Mouse (Mus musculus): Measurements from ENCODE around the gene Pptc7. TPM values are rescaled to one million over a fixed set of nuclear protein-coding genes. Genes with fewer than 3 reads are reported as not detected.
A peak's percentile ranks its signal among the peaks of the same experiment; 100 is the strongest.
"Not testable (repeated sequence)": the region's sequence is repeated elsewhere in the genome, so short reads cannot be mapped to it uniquely, and the experiment has no call there.

The Pptc7 gene
- total RNA-seq, 2 experiments from 2014 or later: 18.8 to 22.0 TPM

DNA sequence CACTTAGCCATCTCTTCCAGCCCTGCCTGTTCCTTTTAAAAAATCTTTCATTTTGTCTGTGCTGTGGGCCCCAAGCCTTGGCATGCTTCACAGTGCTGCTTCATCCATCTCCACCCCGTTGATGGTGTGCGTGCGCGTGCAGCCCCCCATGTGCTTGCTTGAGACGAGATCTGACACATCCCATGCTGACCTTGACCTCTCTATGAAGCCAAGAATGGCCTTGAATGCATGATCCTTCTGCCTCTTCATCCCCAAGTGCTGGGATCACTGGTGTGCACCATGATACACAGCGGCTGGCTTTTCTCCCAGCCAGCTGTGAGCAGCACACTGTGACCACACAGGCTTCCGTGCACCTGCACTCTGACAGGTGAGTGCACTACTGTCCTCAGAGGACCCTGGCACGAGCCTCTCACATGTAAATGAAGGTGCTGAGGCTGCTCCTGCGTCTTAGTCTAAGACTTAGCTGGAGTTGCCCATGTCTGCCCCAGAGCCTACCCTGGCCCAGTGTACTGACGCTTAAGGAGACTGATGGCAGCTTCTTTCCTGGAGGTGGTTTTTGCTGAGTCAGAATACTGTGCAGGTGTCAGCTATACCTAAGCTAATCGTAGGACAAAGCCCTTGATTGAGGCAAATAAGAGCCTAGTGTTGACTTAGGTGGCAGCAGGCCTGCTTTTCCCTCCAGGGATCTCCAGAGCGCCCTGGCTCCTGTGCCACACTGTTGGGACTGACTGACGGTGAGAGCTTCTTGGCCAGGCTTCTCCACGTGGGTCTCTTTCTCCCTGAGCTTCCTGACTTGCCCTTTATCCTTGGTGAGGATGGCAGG lies 11.2 kb downstream of the Pptc7 start:
- no peak for ATAC-seq (ENCODE audit: poor library complexity, severe bottlenecking)

DNA sequence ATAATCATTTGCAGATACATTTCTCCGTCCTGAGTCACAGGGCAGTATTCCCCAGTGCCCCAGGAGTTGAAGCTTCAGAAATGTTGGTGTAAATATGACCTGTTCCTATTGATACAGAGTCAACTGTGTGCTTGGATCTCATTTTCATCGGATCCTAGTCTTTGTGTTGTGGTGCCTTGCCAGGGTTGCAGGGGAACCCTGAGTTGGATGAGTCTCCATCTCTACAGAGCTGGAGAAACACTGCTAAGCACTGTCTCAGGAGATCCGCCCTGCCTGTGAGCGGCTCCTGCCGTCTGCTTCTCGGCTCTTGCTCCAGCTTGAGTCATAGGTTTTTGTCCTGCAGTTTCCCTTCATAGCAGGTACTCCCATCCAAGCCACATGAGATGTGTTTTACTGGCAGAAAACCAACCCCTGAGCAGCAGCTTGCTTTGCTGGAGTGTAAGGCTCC lies 15.9 kb downstream of the Pptc7 start:
- ATAC-seq (ENCODE audit: poor library complexity, severe bottlenecking): no peak

DNA sequence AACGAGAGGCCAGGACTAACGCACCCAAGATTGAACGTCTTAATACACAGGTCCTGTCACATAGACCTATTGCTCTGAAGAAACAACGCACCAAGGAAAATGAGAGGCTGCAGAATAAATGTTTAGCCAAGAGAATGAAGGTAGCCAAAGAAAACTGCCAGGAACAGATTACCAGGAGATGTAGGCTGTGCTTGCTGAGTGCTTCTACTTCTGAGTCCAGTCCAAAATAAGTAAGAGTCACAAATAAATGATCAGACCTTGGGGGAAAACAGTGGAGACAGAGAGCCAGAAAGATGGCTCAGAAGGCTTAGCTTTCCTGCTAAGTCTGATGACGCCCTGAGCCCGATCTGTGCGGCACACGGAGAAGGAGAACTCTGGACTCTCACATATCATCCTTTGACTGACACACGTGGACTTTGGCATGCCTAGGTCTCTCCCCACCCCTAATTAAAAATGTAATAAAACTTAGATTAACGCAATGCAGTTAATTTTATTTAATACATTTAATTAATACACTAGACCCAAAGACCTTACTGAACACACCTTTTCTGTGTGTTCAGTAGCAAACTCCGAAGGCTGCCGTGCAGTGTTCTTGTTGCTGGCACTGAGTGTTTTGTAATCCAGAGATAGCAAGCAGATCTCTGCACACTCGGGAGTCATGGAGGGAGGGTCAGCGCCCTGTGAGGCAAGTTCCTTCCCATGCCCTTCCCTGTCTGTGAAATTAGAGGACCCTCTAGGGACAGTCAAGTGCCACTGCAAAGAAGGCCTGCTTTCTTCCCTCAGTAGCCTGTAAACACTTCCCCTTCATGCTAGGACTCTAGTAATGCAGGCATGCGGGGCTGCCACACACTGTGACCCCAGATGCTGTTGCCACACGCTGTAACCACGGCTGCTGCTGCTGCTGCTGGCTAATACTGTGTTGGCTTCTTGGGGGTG lies 18.9 kb downstream of the Pptc7 start:
- peak; percentile 91 for ATAC-seq (ENCODE audit: poor library complexity, severe bottlenecking)

DNA sequence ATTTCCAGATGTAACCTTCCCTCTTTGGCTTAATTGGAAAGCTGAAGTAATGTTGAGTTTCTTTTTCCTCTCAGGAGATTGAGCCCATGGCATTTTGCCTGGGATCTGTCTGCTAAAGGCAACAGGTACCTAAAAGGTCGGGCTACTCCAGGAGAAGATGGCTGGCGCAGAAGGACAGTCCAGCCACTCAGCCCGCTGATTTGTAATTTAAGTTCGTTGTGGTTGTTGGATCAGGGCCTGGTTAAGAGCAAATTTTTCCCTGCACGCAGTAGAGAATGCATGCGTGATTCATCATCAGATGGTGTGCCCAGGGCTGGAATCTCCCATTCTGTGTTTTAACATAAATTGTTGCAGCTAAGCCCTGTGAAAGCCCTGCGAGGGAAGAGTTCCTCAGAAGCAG lies 19.8 kb downstream of the Pptc7 start:
- ATAC-seq (ENCODE audit: poor library complexity, severe bottlenecking): no peak

DNA sequence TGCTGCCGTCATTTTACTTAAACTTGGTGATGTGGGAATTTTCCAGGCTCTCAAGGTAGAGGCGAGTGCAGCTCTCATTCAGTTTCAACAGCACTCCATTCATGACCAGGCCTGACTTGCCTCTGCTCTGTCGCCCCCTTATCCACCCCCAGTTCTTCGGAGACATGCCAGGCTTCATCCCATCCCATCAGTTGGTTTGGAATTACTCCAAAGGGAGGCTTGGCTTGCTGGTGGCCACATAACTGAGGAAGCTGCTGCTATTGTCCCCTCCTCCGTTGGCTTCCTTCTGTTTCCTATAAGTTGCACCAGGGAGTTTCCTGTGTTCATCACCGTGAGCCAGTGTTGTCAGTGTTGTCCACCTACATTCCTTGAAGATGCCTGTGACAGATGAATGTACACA lies 20.4 kb downstream of the Pptc7 start:
- no peak for ATAC-seq (ENCODE audit: poor library complexity, severe bottlenecking)

DNA sequence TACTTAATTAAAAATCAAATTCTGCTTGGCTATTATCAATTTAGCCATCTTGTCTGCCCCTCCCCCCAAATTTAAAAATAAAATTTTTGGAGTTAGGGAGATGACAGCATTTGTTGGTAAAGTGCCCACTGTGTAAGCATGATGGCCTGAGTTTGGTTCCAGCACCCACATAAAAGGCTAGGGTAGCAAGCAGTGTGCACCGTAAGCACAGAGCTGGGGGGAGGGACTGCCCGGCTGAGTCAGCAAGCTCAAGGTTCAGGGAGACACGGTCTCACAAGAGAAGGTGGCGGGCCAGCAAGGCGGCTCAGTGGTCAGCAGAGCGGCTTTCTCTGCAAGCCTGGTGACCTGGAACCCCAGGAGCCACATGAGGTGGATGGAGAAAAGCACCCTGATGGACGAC lies 21.3 kb downstream of the Pptc7 start:
- no peak for ATAC-seq (ENCODE audit: poor library complexity, severe bottlenecking)

DNA sequence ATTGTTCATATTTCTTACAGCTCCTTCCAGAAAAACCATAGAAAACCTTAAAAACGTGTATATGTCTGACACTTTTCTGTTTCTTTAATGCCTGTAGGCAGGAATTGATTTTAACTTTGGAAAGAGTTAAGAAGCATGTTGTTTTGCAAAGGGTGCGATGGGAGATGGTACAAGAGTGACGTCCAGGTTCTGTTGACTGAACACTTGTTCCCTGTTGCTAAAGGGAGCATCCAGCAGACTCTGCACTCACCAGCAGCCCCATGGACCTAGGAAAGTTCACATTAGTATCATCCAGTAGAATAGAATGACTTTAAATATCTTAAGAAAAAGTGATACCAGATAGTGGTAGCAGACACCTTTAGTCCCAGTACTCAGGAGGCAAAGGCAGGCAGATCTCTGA lies 22.4 kb downstream of the Pptc7 start:
- no peak for ATAC-seq (ENCODE audit: poor library complexity, severe bottlenecking)

DNA sequence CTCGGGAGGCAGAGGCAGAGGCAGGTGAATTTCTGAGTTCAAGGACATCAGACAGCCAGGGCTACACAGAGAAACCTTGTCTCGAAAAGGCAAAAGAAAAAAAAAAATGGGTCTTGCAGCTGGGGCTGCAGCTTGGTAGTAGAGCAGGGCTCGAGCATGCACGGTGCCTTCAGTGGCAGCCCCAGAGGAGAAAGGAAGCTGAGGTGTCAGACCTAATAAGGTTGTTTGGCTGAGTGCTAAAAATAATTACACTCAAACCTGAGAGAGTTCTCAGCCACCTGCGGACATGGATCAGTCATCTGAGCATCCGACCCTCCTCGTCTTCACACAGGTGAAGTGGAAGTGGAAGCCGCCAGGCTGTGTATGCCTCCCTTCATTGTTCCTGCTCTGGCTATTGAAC lies 26.5 kb downstream of the Pptc7 start:
- ATAC-seq (ENCODE audit: poor library complexity, severe bottlenecking): no peak

DNA sequence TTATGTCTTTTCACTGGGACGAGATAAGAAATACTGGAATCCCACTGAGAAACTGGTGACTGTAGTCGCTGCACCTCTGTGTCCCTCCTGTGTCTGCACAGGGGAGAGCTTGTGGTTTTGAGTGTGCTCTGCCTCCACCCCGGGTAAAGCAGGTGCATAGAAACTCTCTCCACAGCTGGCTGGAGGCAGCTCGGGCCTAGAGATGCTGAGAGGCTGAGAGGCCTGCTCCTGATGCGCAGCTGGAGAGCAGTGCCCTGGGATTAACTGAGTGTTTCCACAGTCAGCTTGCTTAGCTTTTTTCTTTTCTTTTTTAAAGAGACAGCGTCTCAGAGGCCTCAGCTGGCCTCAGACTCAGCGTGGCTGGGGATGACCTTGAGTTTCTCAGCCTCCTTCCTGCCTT lies 27.5 kb downstream of the Pptc7 start:
- no peak for ATAC-seq (ENCODE audit: poor library complexity, severe bottlenecking)

DNA sequence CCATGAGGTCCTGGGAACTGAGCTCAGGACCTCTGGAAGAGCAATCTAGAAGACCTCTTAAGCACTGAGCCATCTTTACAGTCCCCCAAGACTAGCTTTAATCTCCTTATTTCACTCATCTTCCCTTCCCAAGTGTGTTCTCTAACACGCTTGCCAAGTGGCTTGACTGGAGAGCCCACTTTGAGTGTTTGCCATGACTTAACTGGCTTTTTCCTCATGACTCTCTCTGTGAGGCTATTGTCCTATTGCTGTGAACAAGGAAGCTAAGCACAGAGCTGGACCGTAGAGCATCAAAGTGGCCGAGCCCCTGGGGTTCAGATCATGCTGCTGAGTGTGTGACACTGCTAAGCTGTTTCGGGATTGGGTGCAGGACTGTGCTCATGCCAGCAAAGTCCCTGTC lies 28.2 kb downstream of the Pptc7 start:
- ATAC-seq (ENCODE audit: poor library complexity, severe bottlenecking): no peak

DNA sequence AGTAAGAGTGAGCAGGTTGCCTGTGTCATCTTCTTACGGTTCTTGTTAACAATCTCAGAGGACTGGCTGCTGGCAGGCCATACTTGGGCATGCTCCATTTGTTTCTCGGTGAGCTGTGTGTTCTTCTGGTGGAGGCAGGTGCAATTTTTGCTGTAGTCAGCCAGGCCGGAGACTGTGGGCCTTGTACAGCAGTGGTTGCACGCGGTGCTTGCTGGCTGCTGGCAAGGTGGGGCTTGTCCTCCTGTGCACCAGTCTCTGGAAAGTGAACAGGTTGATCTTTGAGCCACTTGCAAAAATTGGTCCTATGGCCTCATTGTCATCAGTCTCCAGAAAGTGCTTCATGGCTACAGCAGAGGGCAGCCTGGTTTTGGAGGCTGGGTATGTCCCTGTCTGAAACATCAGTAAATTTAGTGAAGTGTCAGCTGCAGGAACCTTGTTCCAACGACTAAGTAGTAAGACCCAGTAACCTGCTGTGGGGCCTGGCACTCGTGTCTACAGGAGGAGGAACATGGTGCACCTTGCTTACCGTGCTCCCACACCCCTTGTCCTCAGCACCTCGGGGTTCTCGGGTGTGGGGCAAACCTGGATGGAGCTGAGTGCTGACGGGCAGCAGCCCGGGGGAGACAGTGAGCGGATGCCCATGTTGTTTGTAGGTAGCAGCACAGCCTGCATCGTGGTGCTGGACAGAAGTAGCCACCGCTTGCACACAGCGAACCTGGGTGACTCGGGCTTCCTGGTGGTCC lies 28.9 kb downstream of the Pptc7 start:
- no peak for ATAC-seq (ENCODE audit: poor library complexity, severe bottlenecking)

DNA sequence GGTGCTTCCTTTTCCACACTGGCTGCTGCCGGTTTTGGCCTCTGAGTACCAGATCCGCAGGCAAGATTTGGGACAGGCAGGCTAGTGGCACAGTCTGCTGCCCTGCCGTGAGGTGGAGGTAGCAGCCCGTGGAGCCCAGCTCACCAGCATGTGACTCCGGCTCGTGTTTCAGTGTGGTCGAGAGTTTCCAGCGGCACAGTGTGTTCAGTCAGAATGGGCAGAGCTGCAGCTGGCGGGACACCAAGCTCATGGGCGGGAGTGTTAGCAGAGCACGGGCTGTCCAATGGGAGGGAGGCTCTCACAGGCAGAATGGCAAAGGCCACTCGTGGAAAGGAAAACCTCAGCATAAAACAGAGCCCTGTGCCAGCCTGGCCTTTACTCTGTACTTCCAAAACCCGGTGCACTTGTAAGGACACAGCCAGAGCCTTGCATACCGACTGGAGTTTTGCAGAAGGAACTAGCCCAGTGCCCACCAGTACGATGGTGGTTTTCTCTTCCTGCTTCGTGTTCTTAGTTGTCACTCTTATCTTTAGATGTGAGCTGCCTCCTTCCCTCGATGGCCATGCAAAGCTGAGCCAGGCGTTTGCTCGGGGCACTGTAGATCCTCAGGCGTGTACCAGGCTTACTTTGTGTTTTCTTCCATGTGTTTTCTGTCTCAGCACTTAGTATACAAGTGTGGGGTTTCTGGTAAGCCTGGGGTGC lies 31.0 kb downstream of the Pptc7 start:
- ATAC-seq (ENCODE audit: poor library complexity, severe bottlenecking): peak; percentile 57

DNA sequence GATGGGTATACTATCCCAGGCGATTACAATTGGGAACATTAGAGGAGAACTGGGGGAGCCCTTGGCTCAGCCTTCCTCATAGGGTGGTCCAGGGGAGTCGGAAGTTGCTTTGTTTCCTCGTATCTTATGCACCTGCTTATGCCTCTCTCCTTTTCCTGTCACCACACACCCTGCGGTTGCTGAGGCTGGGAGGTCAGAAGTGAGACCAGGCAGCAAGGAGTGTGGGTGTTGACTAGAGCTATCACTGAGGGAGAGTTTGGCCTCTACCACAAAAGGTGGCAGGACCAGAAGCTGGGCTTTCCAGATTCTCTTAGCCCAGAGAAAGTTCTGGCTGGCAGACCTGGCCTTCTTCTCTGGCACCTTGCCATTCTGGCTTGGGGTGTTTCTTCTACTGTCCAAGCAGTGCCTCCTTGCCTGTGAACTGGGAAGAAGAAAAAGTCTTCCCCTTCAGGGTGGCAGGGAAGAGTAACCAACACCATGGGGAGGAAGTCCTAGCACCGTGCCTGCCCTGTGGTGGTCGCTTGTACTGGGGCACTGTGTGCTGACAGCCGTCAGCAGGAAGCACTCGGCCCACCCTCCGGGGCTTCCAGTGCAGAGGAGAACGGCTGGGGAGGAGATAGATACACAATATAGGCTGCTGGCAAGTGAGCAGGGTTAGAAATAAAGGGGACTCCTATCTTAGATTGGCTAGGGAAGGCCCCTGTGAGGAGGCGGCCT lies 33.3 kb downstream of the Pptc7 start:
- no peak for ATAC-seq (ENCODE audit: poor library complexity, severe bottlenecking)

DNA sequence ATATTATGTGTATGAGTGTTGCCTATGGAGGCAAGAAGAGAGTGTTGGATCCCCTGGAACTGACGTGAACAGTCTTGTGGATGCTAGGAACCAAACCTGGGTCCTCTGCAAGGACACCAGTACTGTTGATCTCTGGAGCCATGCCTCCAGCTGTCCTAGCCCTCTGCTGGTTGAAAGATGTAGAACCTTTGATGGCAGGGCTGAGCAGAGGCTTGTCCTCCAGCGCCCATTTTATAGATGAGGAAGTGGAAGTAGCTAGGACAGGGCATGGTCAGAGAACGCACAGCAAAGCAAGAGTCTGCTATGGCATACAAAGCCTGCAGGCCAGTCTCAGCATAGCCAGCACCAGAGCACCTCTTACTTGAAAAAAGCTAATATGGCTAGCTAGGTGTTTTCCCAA lies 33.9 kb downstream of the Pptc7 start:
- ATAC-seq (ENCODE audit: poor library complexity, severe bottlenecking): peak; percentile 92

DNA sequence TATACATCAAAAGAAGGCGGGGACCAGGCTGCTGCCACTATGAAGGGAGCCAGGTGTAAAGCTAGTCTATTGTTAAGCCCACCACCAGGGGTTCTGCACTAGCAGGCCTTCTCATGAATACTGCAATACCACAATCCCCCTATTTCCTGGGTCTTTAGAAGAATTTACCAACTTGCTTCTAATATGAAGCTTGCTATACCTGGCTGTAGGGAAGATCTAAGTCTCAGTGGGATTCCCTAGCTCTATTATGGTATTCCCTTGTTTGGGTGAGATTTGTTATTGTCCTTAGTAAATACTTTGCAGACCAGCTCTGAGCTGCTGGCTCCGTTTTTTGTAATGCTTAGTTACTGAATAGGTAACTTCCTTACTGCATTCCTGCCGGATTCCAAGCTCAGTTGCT lies 34.8 kb downstream of the Pptc7 start:
- ATAC-seq (ENCODE audit: poor library complexity, severe bottlenecking): not testable (repeated sequence)

DNA sequence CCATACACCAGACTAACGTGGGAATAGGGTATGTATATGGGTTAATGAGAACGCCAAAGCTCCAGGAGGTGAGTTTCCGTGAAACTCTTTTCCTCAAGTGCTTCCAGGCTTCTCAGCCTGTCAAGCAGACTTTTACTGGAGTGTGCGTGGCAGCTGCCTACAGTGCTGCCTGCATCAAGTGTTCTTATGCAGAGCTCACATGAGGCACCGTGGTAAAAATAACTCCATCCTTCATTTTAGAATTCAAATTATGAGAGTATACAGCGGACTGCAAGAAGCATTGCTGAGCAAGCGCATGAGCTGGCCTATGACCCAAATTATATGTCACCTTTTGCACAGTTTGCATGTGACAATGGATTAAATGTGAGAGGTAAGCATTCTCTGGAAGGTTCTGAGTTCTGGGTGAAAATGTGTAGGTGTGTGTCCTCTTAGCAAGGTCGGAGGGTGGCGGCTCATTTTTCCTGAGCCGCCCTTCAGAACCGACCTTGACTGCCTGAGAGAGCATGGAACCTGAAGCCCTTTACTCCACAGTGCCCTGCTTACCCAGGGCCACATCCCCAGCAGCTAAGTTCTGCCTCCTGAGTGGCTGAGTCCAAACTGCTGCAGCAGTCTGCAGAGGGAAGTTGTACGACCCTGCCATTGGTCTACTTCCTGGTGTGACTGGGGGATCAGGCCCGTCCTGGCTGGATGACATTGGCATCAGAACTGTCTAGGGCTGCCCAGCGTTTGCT lies 35.5 kb downstream of the Pptc7 start:
- no peak for ATAC-seq (ENCODE audit: poor library complexity, severe bottlenecking)

DNA sequence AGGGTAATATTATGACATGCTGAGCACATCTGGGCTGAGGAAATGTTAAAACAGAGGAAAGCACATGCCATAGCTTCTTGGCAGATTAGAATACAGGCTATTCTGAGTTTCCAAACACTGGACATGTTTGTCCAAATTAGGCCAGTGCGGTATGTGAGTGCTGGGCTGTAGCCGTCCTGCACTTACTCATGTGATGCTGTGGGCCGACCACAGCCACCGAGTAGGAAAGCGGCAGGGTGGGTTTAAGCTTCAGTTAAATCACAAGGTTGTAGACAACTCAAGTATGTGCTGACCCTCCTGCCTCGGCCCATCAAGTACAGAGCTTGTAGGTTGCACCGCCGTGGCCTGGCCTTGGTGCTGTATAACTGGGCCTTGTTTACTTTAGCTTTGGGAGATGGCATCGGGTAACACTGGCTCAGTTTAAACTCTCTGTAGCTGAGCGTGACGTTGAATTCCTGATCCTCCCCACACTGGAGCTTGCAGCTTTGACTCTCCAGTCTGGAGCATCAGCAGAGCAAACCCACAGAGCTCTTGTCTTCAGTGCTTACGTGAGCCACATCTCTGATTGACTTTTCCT lies 36.1 kb downstream of the Pptc7 start:
- no peak for ATAC-seq (ENCODE audit: poor library complexity, severe bottlenecking)

DNA sequence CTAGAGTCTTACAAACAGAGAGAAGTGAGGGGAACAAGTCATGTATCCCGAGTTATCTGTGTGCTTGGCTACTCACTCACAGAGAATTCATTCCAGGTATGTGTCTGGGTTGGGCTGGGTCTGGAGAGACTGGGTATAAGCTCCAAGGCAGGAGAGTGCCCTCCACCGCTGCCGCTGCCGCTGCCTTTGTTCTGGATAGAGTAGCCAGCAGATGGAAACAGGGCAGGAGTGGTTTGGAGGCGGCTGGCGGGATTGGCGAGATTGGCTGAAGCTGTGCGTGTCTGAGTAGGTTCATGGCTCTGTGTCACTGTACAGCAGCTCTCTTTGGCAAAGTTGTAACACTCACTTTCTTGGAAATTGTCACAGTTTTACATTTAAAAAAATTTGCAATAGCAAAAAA lies 39.4 kb downstream of the Pptc7 start:
- ATAC-seq (ENCODE audit: poor library complexity, severe bottlenecking): no peak

Measured in megakaryocyte, adult 5-6 weeks (primary cell).